Mouse (Mus musculus): ENCODE data around the gene Casp4. TPM values are rescaled to one million over a fixed set of nuclear protein-coding genes. Genes with fewer than 3 reads are reported as not detected.

Gene Casp4
- polyA plus RNA-seq, 1 experiment from 2014 or later: 4.7 TPM

DNA sequence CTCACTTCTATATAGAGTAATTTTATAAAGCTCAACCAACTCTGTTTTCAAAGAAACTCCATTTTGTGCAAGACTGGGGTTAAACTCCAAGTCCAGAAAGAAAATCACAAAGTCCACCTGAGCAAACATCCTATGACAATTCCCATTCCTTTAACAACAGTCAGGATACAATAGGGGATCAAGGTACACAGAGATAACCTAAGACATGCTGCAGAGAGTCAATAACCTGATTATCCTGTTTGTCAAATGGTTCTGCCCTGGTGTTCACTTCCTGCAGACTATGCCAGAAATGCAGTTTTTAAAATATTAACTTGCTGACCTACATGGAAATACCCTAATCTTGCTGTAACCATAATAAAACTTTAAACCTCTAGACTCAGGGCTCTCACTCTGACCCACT lies 23.8 kb downstream of the Casp4 start:
- no peak overlapping the region for H3K9ac ChIP-seq (replicated peaks; ENCODE audit: low read depth)
- ATAC-seq: no peak
- H3K4me1 ChIP-seq (ENCODE audit: insufficient read depth, low read depth, low read length): no peaks in the 10 kb centered on the region
- H3K27ac ChIP-seq (ENCODE audit: low read length): no peak overlapping the region
- no peak overlapping the region for H3K4me2 ChIP-seq (replicated peaks; ENCODE audit: low read depth, low read length)
- H3K9me3 ChIP-seq (ENCODE audit: low read length): no peaks in the 10 kb centered on the region
- DNase-seq (ENCODE audit: low spot score): no peak
- H3K36me3 ChIP-seq (ENCODE audit: insufficient read depth, low read length): no peaks in the 10 kb centered on the region
- TF ChIP-seq EP300 (IDR thresholded peaks at IDR 0.05) (no peak), CTCF (IDR thresholded peaks at IDR 0.05) (no peak)
- H3K4me3 ChIP-seq (ENCODE audit: low read depth, low read length): no peak overlapping the region
- H3K27me3 ChIP-seq (replicated peaks; ENCODE audit: insufficient read depth, low read length): no peaks in the 10 kb centered on the region

DNA sequence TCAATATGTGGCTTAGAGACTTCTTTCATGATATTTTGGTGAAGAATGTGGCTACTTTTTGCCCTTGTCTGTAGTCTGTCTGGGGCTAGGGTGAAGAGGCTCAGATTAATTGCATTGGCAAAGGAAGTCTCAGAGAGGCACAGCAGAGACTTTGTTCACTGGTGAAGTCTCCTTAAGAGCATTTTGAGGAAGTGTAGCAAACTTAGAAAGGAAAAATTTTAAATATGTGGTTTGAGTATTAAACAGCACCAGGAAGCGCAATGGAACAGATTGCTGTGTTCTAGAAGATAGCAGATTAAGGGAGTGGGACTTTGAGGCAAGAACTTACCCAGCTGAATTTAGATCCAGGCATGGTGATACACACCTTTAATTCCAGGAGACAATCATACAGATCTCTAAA lies 24.8 kb downstream of the Casp4 start:
- no peak overlapping the region for H3K4me3 ChIP-seq (ENCODE audit: low read depth, low read length)
- H3K9me3 ChIP-seq (ENCODE audit: low read length): no peaks in the 10 kb centered on the region
- TF ChIP-seq EP300 (IDR thresholded peaks at IDR 0.05): no peak
- ATAC-seq (no peak), DNase-seq (ENCODE audit: low spot score) (no peak)
- no peak overlapping the region for H3K4me2 ChIP-seq (replicated peaks; ENCODE audit: low read depth, low read length)
- H3K9ac ChIP-seq (replicated peaks; ENCODE audit: low read depth): no peak overlapping the region
- no peaks in the 10 kb centered on the region for H3K4me1 ChIP-seq (ENCODE audit: insufficient read depth, low read depth, low read length)
- 81% methylated on average over 1 of the region's 1 CpGs for WGBS
- no peaks in the 10 kb centered on the region for H3K36me3 ChIP-seq (ENCODE audit: insufficient read depth, low read length)
- H3K27ac ChIP-seq (ENCODE audit: low read length): no peak overlapping the region
- H3K27me3 ChIP-seq (replicated peaks; ENCODE audit: insufficient read depth, low read length): no peaks in the 10 kb centered on the region

DNA sequence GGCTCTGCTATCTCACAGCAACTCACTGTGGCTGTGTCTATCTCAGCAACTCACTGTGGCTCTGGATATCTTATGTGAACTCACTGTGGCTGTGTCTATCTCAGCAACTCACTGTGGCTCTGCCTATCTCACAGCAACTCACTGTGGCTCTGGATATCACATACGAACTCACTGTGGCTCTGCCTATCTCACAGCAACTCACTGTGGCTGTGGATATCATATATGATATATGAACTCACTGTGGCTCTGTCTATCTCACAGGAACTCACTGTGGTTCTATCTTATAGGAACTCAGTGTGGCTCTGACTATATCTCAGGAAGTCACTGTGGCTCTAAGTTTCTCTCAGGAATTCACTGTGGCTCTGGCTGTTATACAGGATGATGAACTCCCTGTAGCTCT lies 34.5 kb downstream of the Casp4 start:
- 56% methylated on average over 1 of the region's 1 CpGs for WGBS

GRCm38 (mm10) chr9:5344090-5344489 lies 35.5 kb downstream of the Casp4 start:
- no peak overlapping the region for H3K9ac ChIP-seq (replicated peaks; ENCODE audit: low read depth)
- no peaks in the 10 kb centered on the region for H3K27me3 ChIP-seq (replicated peaks; ENCODE audit: insufficient read depth, low read length)
- H3K36me3 ChIP-seq (ENCODE audit: insufficient read depth, low read length): no peaks in the 10 kb centered on the region
- ATAC-seq (no peak), DNase-seq (ENCODE audit: low spot score) (no peak)
- H3K9me3 ChIP-seq (ENCODE audit: low read length): no peaks in the 10 kb centered on the region
- TF ChIP-seq CTCF (IDR thresholded peaks at IDR 0.05) (no peak), EP300 (IDR thresholded peaks at IDR 0.05) (no peak)
- H3K27ac ChIP-seq (ENCODE audit: low read length): no peak overlapping the region
- no peak overlapping the region for H3K4me2 ChIP-seq (replicated peaks; ENCODE audit: low read depth, low read length)
- 82% methylated on average over 4 of the region's 4 CpGs for WGBS
- no peaks in the 10 kb centered on the region for H3K4me1 ChIP-seq (ENCODE audit: insufficient read depth, low read depth, low read length)
- no peak overlapping the region for H3K4me3 ChIP-seq (ENCODE audit: low read depth, low read length)

More for the DNA sequence above, 34.5 kb downstream of the Casp4 start:
- Histone ChIP-seq H3K27ac (ENCODE audit: low read length) (no peak overlapping the region), H3K9ac (replicated peaks; ENCODE audit: low read depth) (no peak overlapping the region), H3K36me3 (ENCODE audit: insufficient read depth, low read length) (no peaks in the 10 kb centered on the region), H3K9me3 (ENCODE audit: low read length) (no peaks in the 10 kb centered on the region), H3K4me1 (ENCODE audit: insufficient read depth, low read depth, low read length) (no peaks in the 10 kb centered on the region), H3K27me3 (replicated peaks; ENCODE audit: insufficient read depth, low read length) (no peaks in the 10 kb centered on the region), H3K4me3 (ENCODE audit: low read depth, low read length) (no peak overlapping the region), H3K4me2 (replicated peaks; ENCODE audit: low read depth, low read length) (no peak overlapping the region)
- ATAC-seq (no peak), DNase-seq (ENCODE audit: low spot score) (no peak)
- no peak for TF ChIP-seq CTCF (IDR thresholded peaks at IDR 0.05)
- no peak for TF ChIP-seq EP300 (IDR thresholded peaks at IDR 0.05)

DNA sequence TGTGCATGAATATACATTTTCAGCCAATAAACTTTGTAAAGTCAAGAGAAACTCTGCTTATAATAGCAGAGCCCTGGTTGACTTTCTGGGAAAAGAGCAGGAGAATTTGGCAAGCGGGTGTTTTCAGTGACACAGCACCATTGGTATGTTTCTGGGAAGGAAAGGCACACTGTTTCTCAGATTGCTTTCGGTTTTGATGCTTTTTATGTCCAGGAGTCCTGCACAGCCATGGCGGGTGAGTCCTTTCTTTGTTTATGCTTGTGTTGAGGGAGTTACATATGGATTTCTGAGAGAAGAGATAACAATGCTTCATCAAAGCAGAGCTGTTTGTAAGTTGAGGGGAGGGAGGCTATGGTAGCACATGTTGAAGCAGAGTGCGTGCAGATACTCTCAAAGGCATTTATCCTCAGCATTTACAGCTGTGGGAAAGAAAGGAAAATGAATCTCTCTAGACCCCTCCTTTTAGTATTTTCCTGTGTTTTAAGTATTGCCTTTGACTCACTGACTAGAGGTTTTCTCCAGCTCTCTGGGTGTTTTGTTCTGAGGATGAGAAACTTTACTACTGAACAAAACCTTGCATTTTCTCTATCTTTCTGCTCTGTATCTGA lies 36.8 kb downstream of the Casp4 start, which contains the start of gene Casp12:
Casp12 (plus strand) TSS at position 140 of the 608 bp plus-strand sequence.
- Histone ChIP-seq H3K4me2 (replicated peaks; ENCODE audit: low read depth, low read length) (peak within 1 kb of the TSS; percentile 17), H3K27ac (ENCODE audit: low read length) (no peak within 1 kb of the TSS), H3K9me3 (ENCODE audit: low read length) (no peaks in the 10 kb centered on the region), H3K4me3 (ENCODE audit: low read depth, low read length) (no peak within 1 kb of the TSS), H3K36me3 (ENCODE audit: insufficient read depth, low read length) (no peaks in the 10 kb centered on the region), H3K9ac (replicated peaks; ENCODE audit: low read depth) (no peak within 1 kb of the TSS), H3K4me1 (ENCODE audit: insufficient read depth, low read depth, low read length) (no peaks in the 10 kb centered on the region), H3K27me3 (replicated peaks; ENCODE audit: insufficient read depth, low read length) (no peaks in the 10 kb centered on the region)
- ATAC-seq (0 out of 2 replicates have a peak, but pooled peaks have one; percentile 46), DNase-seq (ENCODE audit: low spot score) (peak; percentile 60)
- WGBS: 42% methylated on average over 4 of the region's 4 CpGs
- TF ChIP-seq CTCF (IDR thresholded peaks at IDR 0.05): no peak
- no peak for TF ChIP-seq EP300 (IDR thresholded peaks at IDR 0.05)

DNA sequence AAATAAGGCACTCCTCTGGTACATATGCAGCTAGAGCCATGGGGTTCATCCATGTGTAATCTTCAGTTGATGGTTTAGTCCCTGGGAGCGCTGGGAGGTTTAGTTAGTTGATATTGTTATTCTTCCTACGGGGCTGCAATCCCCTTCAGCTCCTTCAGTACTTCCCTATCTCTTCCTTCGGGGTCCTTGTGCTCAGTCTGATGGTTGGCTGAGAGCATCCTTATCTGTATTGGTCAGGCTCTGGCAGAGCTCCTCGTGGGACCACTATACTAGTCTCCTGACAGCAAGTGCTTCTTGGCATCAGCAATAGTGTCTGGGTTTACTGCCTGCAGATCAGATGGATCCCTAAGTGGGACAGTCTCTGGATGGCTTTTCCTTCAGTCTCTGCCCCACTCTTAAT lies 38.8 kb downstream of the Casp4 start:
- Histone ChIP-seq H3K27me3 (replicated peaks; ENCODE audit: insufficient read depth, low read length) (no peaks in the 10 kb centered on the region), H3K4me3 (ENCODE audit: low read depth, low read length) (no peak overlapping the region), H3K4me1 (ENCODE audit: insufficient read depth, low read depth, low read length) (no peaks in the 10 kb centered on the region), H3K27ac (ENCODE audit: low read length) (no peak overlapping the region), H3K9ac (replicated peaks; ENCODE audit: low read depth) (no peak overlapping the region), H3K36me3 (ENCODE audit: insufficient read depth, low read length) (no peaks in the 10 kb centered on the region), H3K4me2 (replicated peaks; ENCODE audit: low read depth, low read length) (no peak overlapping the region), H3K9me3 (ENCODE audit: low read length) (no peaks in the 10 kb centered on the region)
- no peak for DNase-seq (ENCODE audit: low spot score)
- no peak for TF ChIP-seq CTCF (IDR thresholded peaks at IDR 0.05)
- no peak for TF ChIP-seq EP300 (IDR thresholded peaks at IDR 0.05)
- 77% methylated on average over 4 of the region's 4 CpGs for WGBS
- ATAC-seq: no peak

DNA sequence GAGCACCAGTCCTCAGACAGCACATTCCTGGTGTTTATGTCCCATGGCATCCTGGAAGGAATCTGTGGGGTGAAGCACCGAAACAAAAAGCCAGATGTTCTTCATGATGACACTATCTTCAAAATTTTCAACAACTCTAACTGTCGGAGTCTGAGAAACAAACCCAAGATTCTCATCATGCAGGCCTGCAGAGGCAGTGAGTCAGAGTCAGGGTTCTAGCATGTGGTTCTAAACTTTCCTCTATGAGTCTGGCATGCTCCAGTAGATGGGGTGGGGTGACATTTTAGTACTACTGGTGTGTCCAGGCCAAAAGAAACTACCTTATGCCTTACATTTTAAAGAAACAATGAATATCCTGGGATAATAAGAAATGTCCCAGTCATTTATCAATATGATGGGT lies 45.0 kb downstream of the Casp4 start:
- ATAC-seq (no peak), DNase-seq (ENCODE audit: low spot score) (no peak)
- H3K4me2 ChIP-seq (replicated peaks; ENCODE audit: low read depth, low read length): no peak overlapping the region
- no peaks in the 10 kb centered on the region for H3K27me3 ChIP-seq (replicated peaks; ENCODE audit: insufficient read depth, low read length)
- H3K9me3 ChIP-seq (ENCODE audit: low read length): no peaks in the 10 kb centered on the region
- WGBS: 59% methylated on average over 2 of the region's 2 CpGs
- H3K36me3 ChIP-seq (ENCODE audit: insufficient read depth, low read length): no peaks in the 10 kb centered on the region
- H3K27ac ChIP-seq (ENCODE audit: low read length): no peak overlapping the region
- no peaks in the 10 kb centered on the region for H3K4me1 ChIP-seq (ENCODE audit: insufficient read depth, low read depth, low read length)
- no peak overlapping the region for H3K4me3 ChIP-seq (ENCODE audit: low read depth, low read length)
- no peak overlapping the region for H3K9ac ChIP-seq (replicated peaks; ENCODE audit: low read depth)
- TF ChIP-seq EP300 (IDR thresholded peaks at IDR 0.05) (no peak), CTCF (IDR thresholded peaks at IDR 0.05) (no peak)

All from lung, postnatal 0 days (tissue).